In the genomic region with DNA sequence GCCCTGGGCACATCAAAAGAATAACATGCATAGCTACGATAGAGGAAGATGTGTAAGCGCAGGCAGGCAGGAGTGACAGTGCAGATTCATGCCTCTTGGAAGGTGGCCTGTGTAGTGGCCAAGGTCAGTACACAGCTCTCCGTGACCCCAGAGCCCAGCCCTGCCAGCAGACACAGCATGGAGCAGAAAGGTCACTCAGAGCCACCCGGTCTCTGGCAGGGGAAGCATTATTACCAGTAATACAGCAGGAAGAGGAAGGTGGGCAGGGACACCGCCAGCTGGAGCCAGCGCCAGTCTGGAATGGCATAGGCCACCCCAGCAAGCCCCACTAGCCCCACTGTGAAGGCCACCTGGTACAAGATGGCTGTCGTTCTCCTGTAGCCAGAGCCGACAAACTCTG, we compare ENCODE assay signal across 17 mouse cellular contexts. TPM values are rescaled to one million over a fixed set of nuclear protein-coding genes. Genes with fewer than 3 reads are reported as not detected.
A peak's percentile ranks its signal among the peaks of the same experiment; 100 is the strongest.
DNase-seq lines count a peak whose midpoint lies in the region; ATAC-seq and TF ChIP-seq lines count a peak whose summit lies in the region.
"Had no signal": no experiment of that assay in that cellular context is flagged by ENCODE, and none has a peak within 500 bp of the region (broad histone marks: within the 10 kb centered on the region; RNA-seq: fewer than 3 reads in every experiment).

No protein-coding gene starts in this region.

- H3K36me3 ChIP-seq in kidney, adult 2 months (ENCODE audit: control insufficient read depth, insufficient read depth, low read length), result no peaks in the 10 kb centered on the region; the same call in 1 of the 2 replicates
- no peaks in the 10 kb centered on the region for H3K36me3 ChIP-seq in hindbrain, embryonic 13.5 days
- H3K36me3 ChIP-seq: embryonic facial prominence, embryonic 15.5 days; G1E; limb, embryonic 12.5 days; midbrain, embryonic 10.5 days; neural tube, embryonic 15.5 days had no signal

- H3K9me3 ChIP-seq in hindbrain, embryonic 13.5 days, result no peaks in the 10 kb centered on the region
- H3K9me3 ChIP-seq: embryonic facial prominence, embryonic 15.5 days; G1E; limb, embryonic 12.5 days; midbrain, embryonic 10.5 days; neural tube, embryonic 15.5 days had no signal

- peaks cover 5% of the 10 kb centered on the region for H3K4me1 ChIP-seq in kidney, adult 2 months (ENCODE audit: control insufficient read depth, insufficient read depth, low read length)
- peaks cover 7% of the 10 kb centered on the region; the same call in 1 of the 2 replicates for H3K4me1 ChIP-seq in hindbrain, embryonic 13.5 days (replicated peaks)
- H3K4me1 ChIP-seq: embryonic facial prominence, embryonic 15.5 days had no signal

- no peak overlapping the region for H3K27ac ChIP-seq in kidney, adult 2 months (ENCODE audit: insufficient read depth, low read depth, low read length)
- H3K27ac ChIP-seq in hindbrain, embryonic 13.5 days, result no peak overlapping the region
- H3K27ac ChIP-seq: embryonic facial prominence, embryonic 15.5 days; limb, embryonic 12.5 days; midbrain, embryonic 10.5 days; neural tube, embryonic 15.5 days had no signal

- TF ChIP-seq CTCF in kidney, adult 2 months (conservative IDR thresholded peaks at IDR 0.05; ENCODE audit: insufficient read depth, insufficient read length, low read depth, low read length), result no peak

- H3K9ac ChIP-seq in hindbrain, embryonic 13.5 days, result no peak overlapping the region
- H3K9ac ChIP-seq: embryonic facial prominence, embryonic 15.5 days; limb, embryonic 12.5 days; neural tube, embryonic 15.5 days had no signal

- 56% methylated on average over 8 of the region's 8 CpGs for WGBS in kidney, adult 2 months
- WGBS in hindbrain, embryonic 13.5 days, result 75% methylated on average over 8 of the region's 8 CpGs

- H3K27me3 ChIP-seq in kidney, adult 2 months (replicated peaks; ENCODE audit: control insufficient read depth, insufficient read depth, low read length), result no peaks in the 10 kb centered on the region
- no peaks in the 10 kb centered on the region for H3K27me3 ChIP-seq in hindbrain, embryonic 13.5 days
- H3K27me3 ChIP-seq: embryonic facial prominence, embryonic 15.5 days; neural tube, embryonic 15.5 days had no signal

- DNase-seq in kidney, adult 2 months, result peak; percentile 54
- DNase-seq in kidney, postnatal 4 days, result no peak
- DNase-seq in adrenal gland, adult 8-10 months, result peak; percentile 44
- DNase-seq in adrenal gland, postnatal 25 days, result peak; percentile 24
- DNase-seq in cerebellum, adult 8-10 months, result peak; percentile 60
- no peak for DNase-seq in testis, postnatal 14 days (ENCODE audit: low spot score)
- DNase-seq: gastrocnemius, postnatal 25 days; lung, postnatal 36 days had no signal

- no peak overlapping the region for H3K4me3 ChIP-seq in kidney, adult 2 months (ENCODE audit: insufficient read depth, low read depth, low read length)
- H3K4me3 ChIP-seq in hindbrain, embryonic 13.5 days, result no peak overlapping the region
- H3K4me3 ChIP-seq: embryonic facial prominence, embryonic 15.5 days; limb, embryonic 12.5 days; midbrain, embryonic 10.5 days; neural tube, embryonic 15.5 days had no signal

- H3K4me2 ChIP-seq in hindbrain, embryonic 13.5 days, result no peak overlapping the region
- H3K4me2 ChIP-seq: embryonic facial prominence, embryonic 15.5 days; limb, embryonic 12.5 days; neural tube, embryonic 15.5 days had no signal

- no peak for ATAC-seq in hindbrain, embryonic 13.5 days (ENCODE audit: low FRiP score)

- no peak for TF ChIP-seq POLR2A in kidney, adult 2 months (IDR thresholded peaks at IDR 0.05; ENCODE audit: low read depth, low read length)

RNA-seq across cellular contexts. Expression of a gene that starts 11.5 kb away (rescaled TPM):
- 468 and 516 TPM in 2 replicates for polyA plus RNA-seq in kidney, adult 2 months (2012; rRNA removed)
- under 1 TPM in 3 of 4 experiments, not detected in 1; 0.23 to 0.37 (median 0.30) TPM for total RNA-seq in adrenal gland, adult 8-10 months (2022)
- total RNA-seq in adrenal gland, postnatal 25 days (2021), result 3.9 TPM in 1 of 2 replicates, not detected in the other
- not detected in 2 replicates for polyA plus RNA-seq in hindbrain, embryonic 13.5 days (2015; fragmentation: Nextera tagmentation; extraction: Ambion mirVana)
- total RNA-seq: G1E; gastrocnemius, postnatal 25 days had no signal
- polyA plus RNA-seq: brain, embryonic 14.5 days; forebrain, embryonic 11.5 days; limb, embryonic 12.5 days; liver, embryonic 16.5 days; midbrain, embryonic 10.5 days; neural tube, embryonic 15.5 days had no signal

Comparison
In these comparisons a context has a peak if more than half of its experiments do, and no peak if none do; other contexts are left out.
1. DNase-seq: peak in kidney, adult 2 months (single experiment), adrenal gland, adult 8-10 months (single experiment), adrenal gland, postnatal 25 days (single experiment) and cerebellum, adult 8-10 months (single experiment); none in kidney, postnatal 4 days (0 of 2) and testis, postnatal 14 days (single experiment).